Mouse (Mus musculus): ENCODE measurements around the gene Olfr328.
A peak's percentile ranks its signal among the peaks of the same experiment; 100 is the strongest.
"Not testable (repeated sequence)": the region's sequence is repeated elsewhere in the genome, so short reads cannot be mapped to it uniquely, and the experiment has no call there.

The Olfr328 gene

DNA sequence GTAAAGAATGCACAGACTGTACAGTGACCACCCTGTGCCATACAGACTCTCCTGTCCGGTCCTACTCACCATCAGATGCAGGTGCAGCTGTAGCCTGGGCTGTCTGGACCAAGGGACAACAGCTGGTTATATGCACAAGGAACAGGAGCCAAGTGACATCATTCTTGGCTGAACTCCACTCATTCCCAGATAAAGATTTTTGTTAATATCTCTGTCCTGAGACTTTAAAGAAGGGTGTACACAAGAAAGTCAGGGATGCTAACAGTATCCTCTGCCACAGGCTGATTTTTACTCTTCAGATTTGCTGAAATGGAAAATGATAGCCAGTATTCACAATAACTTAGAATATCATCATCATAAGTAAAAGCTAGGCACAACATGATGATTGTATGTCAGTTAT is at the start of gene Olfr328:
Gene Olfr328 (minus strand): TSS at position 101 of the 400 bp plus-strand sequence.
- DNase-seq (ENCODE audit: low spot score), result no peak

DNA sequence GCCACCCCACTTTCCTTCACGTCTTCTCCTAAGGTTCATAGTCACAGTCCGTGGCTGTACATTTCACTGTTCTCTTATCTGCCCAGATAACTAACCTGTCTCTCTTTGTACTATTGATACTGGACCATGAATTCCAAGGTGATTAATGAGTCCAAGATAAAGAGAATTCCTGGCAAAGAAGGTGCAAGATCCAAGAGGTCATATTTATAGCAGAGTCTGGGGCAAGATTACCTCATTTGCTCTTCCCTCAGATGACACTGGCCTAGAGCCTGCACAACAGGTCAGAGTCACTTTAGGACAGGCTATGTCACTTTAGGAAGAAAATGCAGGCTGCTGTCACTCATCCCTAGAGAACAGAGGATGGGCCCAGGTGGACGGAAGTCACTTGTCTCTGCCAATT is 49.8 kb upstream of the Olfr328 start:
- DNase-seq (ENCODE audit: low spot score), result no peak

DNA sequence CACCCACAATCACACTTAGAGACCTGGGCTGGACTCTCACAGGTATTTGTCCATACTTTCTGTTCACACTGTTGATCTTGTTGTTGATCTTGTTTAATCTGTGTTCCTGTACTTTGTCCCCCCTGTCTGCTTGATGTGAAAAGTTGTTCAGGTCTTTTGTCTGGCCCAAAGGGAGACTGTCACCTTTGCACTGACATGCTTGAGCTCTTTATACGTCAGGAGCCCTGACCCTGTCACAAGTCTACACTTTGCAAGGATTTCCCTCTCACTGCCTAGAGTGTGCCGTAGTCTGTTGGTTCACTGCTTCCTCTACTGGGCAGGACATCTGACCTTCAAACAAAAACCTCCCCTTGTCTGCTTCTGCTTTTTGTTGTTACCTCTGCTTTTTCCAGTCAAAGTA is 49.3 kb upstream of the Olfr328 start:
- DNase-seq (ENCODE audit: low spot score), result no peak

- DNase-seq (ENCODE audit: low spot score), result no peak
Measured at GRCm38 (mm10) chr11:58602800-58603560, 47.5 kb upstream of the Olfr328 start.

DNA sequence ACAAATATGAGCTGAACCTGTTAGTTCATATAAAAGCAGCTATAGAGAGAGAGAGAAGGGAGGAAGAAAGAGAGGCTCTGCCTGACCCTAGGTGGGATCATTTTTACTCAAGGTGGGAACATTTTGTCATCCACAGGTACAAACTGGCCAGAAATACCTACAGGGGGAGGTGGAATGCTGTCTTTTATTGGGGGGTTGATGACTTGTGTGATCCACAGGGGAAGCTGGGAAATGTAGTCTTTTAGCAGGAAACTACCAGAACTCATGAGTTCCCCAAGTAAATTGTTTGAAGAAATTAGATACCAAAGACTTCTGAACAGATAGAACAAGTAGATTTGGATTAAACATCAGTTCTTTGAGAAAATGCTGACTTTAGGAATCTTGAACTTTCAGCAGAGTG is 46.6 kb upstream of the Olfr328 start:
- DNase-seq (ENCODE audit: low spot score), result no peak

GRCm38 (mm10) chr11:58597837-58598236 is 42.4 kb upstream of the Olfr328 start:
- no peak for DNase-seq (ENCODE audit: low spot score)

GRCm38 (mm10) chr11:58594814-58595213 is 39.4 kb upstream of the Olfr328 start, which contains the start of gene Olfr324:
Gene Olfr324, plus strand, starts transcription at chr11:58595114.
- no peak for DNase-seq (ENCODE audit: low spot score)

- DNase-seq (ENCODE audit: low spot score), result no peak
Measured at GRCm38 (mm10) chr11:58588620-58589250, 33.3 kb upstream of the Olfr328 start.

GRCm38 (mm10) chr11:58587898-58588348 is 32.5 kb upstream of the Olfr328 start:
- peak; percentile 55 for DNase-seq (ENCODE audit: low spot score)

GRCm38 (mm10) chr11:58578636-58579035 is 23.2 kb upstream of the Olfr328 start:
- DNase-seq (ENCODE audit: low spot score), result no peak

- no peak for DNase-seq (ENCODE audit: low spot score)
Measured at GRCm38 (mm10) chr11:58577430-58577829, 22.0 kb upstream of the Olfr328 start, which contains the start of gene Olfr325. Gene Olfr325, plus strand, starts transcription at chr11:58577730.

DNA sequence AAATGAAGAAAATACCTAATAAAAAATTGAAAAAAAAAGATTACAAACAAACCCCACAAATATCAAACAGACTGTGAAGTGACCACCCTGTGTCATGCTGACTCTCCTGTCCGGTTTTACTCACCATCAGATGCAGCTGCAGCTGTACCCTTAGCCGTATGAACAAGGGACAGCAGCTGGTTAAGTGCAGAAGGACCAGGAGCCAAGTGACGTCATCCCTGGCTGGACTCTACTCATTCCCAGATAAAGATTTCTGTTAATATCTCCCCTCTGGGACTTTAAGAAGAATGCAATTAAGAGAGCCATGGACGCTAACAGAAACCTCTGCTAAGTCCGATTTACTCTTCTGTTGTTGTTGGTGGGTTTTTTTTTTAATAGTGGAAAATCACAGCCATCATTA is 15.0 kb upstream of the Olfr328 start, which contains the start of gene Olfr224:
Gene Olfr224 (minus strand): TSS at position 149 of the 400 bp plus-strand sequence.
- no peak for DNase-seq (ENCODE audit: low spot score)

GRCm38 (mm10) chr11:58546322-58546721 is 9.1 kb downstream of the Olfr328 start, which contains the start of gene Olfr329-ps:
Gene Olfr329-ps, minus strand, starts transcription at chr11:58546422.
- no peak for DNase-seq (ENCODE audit: low spot score)

DNA sequence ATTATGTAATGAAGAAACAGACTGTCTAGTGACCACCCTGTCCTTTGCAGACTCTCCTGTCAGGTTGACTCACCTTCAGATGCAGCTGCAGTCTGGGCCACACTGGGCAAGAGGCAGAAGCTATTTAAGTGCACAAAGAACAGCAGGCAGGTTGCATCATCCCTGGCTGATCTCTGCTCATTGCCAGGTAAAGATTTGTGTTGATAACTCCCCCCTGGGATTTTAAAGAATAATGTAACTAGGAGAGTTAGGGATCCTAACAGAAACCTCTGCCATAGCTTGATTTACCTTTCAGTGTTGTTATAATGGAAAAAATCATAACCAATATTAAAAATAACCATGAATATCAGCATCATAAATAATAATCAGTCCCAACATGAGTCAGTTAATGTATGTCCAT is 20.7 kb downstream of the Olfr328 start, which contains the start of gene Olfr330:
Gene Olfr330 (minus strand): TSS at position 101 of the 400 bp plus-strand sequence.
- not testable (repeated sequence) for DNase-seq (ENCODE audit: low spot score)

DNA sequence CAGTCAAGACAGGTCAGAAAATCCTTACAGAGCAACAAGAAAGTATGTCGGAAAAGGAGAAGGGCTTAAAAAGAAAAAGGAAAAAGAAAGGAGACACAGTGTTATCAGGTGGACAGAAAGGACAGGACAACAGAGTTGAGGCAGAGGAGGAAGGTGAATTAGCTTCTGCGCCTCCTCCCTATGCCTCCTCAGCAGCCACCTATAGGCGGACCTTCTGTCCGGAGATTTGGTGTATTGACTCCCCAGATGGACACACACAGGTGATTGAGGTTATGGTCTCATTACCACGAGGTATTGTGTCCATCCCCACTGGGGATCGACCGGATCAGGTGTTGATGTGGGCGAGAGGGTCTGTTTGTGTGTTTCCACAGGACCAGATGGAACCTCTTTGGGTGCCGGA is 35.7 kb downstream of the Olfr328 start:
- DNase-seq (ENCODE audit: low spot score), result not testable (repeated sequence)

- DNase-seq (ENCODE audit: low spot score), result not testable (repeated sequence)
Measured at GRCm38 (mm10) chr11:58518916-58519315, 36.5 kb downstream of the Olfr328 start.

DNA sequence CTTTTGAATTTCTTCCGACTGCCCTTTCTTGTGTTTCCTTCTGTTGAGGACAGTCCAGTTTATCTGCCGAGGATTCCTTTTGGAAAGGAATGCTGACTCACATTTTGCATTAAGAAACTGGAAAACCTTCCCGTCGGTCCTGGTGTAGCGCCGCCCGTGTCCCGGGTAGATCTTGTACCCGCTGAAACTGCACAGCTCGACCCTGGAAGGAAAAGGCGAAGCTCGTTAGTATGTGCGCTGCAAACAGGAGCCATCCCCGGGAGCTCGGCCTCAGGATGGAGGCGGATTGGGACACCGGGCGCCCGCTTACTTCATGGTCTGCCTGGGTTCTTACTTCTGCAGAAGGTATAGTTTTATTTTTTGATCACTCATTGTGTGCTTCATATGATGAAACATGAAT is 46.4 kb downstream of the Olfr328 start:
- DNase-seq (ENCODE audit: low spot score), result not testable (repeated sequence)

DNA sequence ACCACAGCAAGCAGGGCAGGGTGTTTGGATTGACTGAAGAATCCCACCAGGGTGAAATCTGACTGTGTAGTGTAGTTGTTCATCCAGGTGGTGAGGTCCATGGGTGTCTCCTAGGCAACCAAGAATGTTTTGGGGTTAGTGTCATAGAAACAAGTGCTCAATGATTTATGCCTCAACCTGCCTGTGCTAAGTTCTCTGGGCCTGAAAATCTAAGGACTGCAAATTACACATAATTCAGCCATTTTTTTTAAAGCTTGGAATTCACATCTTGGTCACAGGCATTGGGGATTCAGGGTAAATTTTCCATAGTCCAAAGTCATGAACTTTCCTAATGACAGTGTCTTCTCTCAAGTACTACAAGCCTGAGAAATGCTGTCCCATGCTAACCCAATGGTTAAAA is 53.0 kb downstream of the Olfr328 start, which contains the start of gene Olfr331:
Gene Olfr331 (minus strand): TSS at position 101 of the 400 bp plus-strand sequence.
- DNase-seq (ENCODE audit: low spot score), result not testable (repeated sequence)
